8 mouse cellular contexts compared by ENCODE assay signal in the genomic region with DNA sequence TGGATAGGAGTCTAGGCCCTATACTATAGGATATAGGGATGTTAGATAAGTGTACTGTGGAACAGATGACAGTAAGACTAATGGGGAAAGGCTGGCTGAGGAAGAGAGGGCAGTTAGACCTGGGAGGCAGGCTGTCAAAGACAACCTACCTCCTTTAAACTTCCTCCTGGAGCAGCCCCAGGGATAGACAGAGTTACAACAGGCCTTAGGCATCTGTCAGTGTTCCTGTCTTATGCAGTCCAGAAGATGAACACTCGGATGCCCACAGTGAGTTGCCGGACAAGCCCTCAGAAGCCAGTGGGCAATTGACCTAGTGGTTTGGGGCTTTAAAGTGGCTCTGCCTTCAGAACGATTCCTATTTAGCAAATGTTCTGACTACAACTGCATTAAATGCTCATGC. TPM values are rescaled to one million over a fixed set of nuclear protein-coding genes. Genes with fewer than 3 reads are reported as not detected.
DNase-seq lines count a peak whose midpoint lies in the region; ATAC-seq and TF ChIP-seq lines count a peak whose summit lies in the region.

No protein-coding gene starts in this region.

- peak overlapping the region; percentile 50 for H3K4me3 ChIP-seq in heart, embryonic 16.5 days (ENCODE audit: low read length)
- H3K4me3 ChIP-seq in heart, adult 2 months: no peak overlapping the region
- no peak overlapping the region for H3K4me3 ChIP-seq in embryonic facial prominence, embryonic 11.5 days (ENCODE audit: low read depth, low read length)
- peak overlapping the region; percentile 40 for H3K4me3 ChIP-seq in midbrain, embryonic 14.5 days (replicated peaks; ENCODE audit: low read depth, low read length)

- peak overlapping the region; percentile 61 for H3K4me2 ChIP-seq in heart, embryonic 16.5 days (ENCODE audit: low read depth, low read length)
- peak overlapping the region; percentile 16; the same call in 1 of the 2 replicates for H3K4me2 ChIP-seq in embryonic facial prominence, embryonic 11.5 days (ENCODE audit: low read depth, low read length)
- peak overlapping the region; percentile 53 for H3K4me2 ChIP-seq in midbrain, embryonic 14.5 days (ENCODE audit: low read length)

- no peaks in the 10 kb centered on the region for H3K36me3 ChIP-seq in heart, embryonic 16.5 days (ENCODE audit: control insufficient read depth, insufficient read depth)
- no peaks in the 10 kb centered on the region for H3K36me3 ChIP-seq in heart, adult 2 months (ENCODE audit: control insufficient read depth, insufficient read depth, low read length)
- no peaks in the 10 kb centered on the region for H3K36me3 ChIP-seq in embryonic facial prominence, embryonic 11.5 days (replicated peaks; ENCODE audit: control insufficient read depth, insufficient read depth, low read depth, low read length)
- H3K36me3 ChIP-seq in midbrain, embryonic 14.5 days (ENCODE audit: control insufficient read depth, insufficient read depth, low read length): no peaks in the 10 kb centered on the region

- H3K9me3 ChIP-seq in heart, embryonic 16.5 days (replicated peaks; ENCODE audit: control insufficient read depth, low read length): no peaks in the 10 kb centered on the region
- H3K9me3 ChIP-seq in embryonic facial prominence, embryonic 11.5 days (replicated peaks; ENCODE audit: control insufficient read depth, low read length): no peaks in the 10 kb centered on the region
- no peaks in the 10 kb centered on the region for H3K9me3 ChIP-seq in midbrain, embryonic 14.5 days (ENCODE audit: control insufficient read depth, low read length)

- no peak for TF ChIP-seq EP300 in heart, adult 2 months (IDR thresholded peaks at IDR 0.05; ENCODE audit: insufficient read depth, low read depth, low read length)

- TF ChIP-seq POLR2A in heart, adult 2 months (IDR thresholded peaks at IDR 0.05; ENCODE audit: insufficient read depth, low read depth, low read length): no peak

- H3K79me2 ChIP-seq in heart, adult 2 months (replicated peaks; ENCODE audit: control insufficient read depth, insufficient read depth, low read length): no peaks in the 10 kb centered on the region

- 34% methylated on average over 3 of the region's 3 CpGs for WGBS in heart, embryonic 16.5 days
- 52% methylated on average over 3 of the region's 3 CpGs for WGBS in heart, adult 2 months
- WGBS in embryonic facial prominence, embryonic 11.5 days: 39% methylated on average over 3 of the region's 3 CpGs
- WGBS in midbrain, embryonic 14.5 days: 40% methylated on average over 3 of the region's 3 CpGs

- intact Hi-C loops in heart, adult 2 months (cut with DNase I): no loop called here

- no peak for ATAC-seq in heart, embryonic 16.5 days (replicated peaks; ENCODE audit: extremely low read depth, insufficient read depth, low FRiP score)
- ATAC-seq in embryonic facial prominence, embryonic 11.5 days (replicated peaks; ENCODE audit: insufficient number of reproducible peaks, low FRiP score, low TSS enrichment, low read depth): no peak
- ATAC-seq in inflammation-experienced regulatory T-cells, adult 6 months: peak; percentile 3
- 0 out of 2 replicates have a peak, but pooled peaks have one; percentile 11 for ATAC-seq in midbrain, embryonic 14.5 days (ENCODE audit: low FRiP score, low TSS enrichment)

- peaks cover 2% of the 10 kb centered on the region; the same call in 1 of the 2 replicates for H3K4me1 ChIP-seq in heart, embryonic 16.5 days (ENCODE audit: control insufficient read depth, insufficient read depth, low read length)
- no peaks in the 10 kb centered on the region; the same call in 1 of the 2 replicates for H3K4me1 ChIP-seq in heart, adult 2 months (ENCODE audit: control insufficient read depth, insufficient read depth, low read length)
- H3K4me1 ChIP-seq in embryonic facial prominence, embryonic 11.5 days (ENCODE audit: control insufficient read depth, insufficient read depth, low read length): no peaks in the 10 kb centered on the region
- 0 out of 2 replicates have a peak, but pooled peaks cover 2% of the 10 kb centered on the region for H3K4me1 ChIP-seq in midbrain, embryonic 14.5 days (ENCODE audit: control insufficient read depth, insufficient read depth, low read length)

- no peak for TF ChIP-seq CTCF in heart, adult 2 months (IDR thresholded peaks at IDR 0.05)

- H3K27ac ChIP-seq in heart, embryonic 16.5 days (ENCODE audit: low read length): no peak overlapping the region
- H3K27ac ChIP-seq in heart, adult 2 months: no peak overlapping the region
- 0 out of 2 replicates have a peak overlapping the region, but pooled peaks have one; percentile 47 for H3K27ac ChIP-seq in embryonic facial prominence, embryonic 11.5 days (replicated peaks; ENCODE audit: low read depth, low read length)
- H3K27ac ChIP-seq in midbrain, embryonic 14.5 days (replicated peaks; ENCODE audit: low read depth, low read length): peak overlapping the region; percentile 94

- H3K27me3 ChIP-seq in heart, embryonic 16.5 days (ENCODE audit: control insufficient read depth, insufficient read depth, low read length): no peaks in the 10 kb centered on the region
- H3K27me3 ChIP-seq in heart, adult 2 months (ENCODE audit: control insufficient read depth, insufficient read depth, low read length): no peaks in the 10 kb centered on the region
- no peaks in the 10 kb centered on the region for H3K27me3 ChIP-seq in embryonic facial prominence, embryonic 11.5 days (ENCODE audit: control insufficient read depth, insufficient read depth, low read length)
- no peaks in the 10 kb centered on the region for H3K27me3 ChIP-seq in midbrain, embryonic 14.5 days (ENCODE audit: control insufficient read depth, insufficient read depth, low read length)

- no peak for DNase-seq in heart, adult 2 months
- no peak for DNase-seq in embryonic facial prominence, embryonic 11.5 days (ENCODE audit: low spot score)
- DNase-seq in midbrain, embryonic 14.5 days: no peak
- no peak for DNase-seq in gastrocnemius, postnatal 4 days (ENCODE audit: low spot score in 2 of 2)
- no peak for DNase-seq in thymus, postnatal 0 days (ENCODE audit: low spot score)
- DNase-seq in thymus, postnatal 4 days: no peak

- H3K9ac ChIP-seq in heart, embryonic 16.5 days (ENCODE audit: low read length): no peak overlapping the region
- no peak overlapping the region for H3K9ac ChIP-seq in heart, adult 2 months (ENCODE audit: low read depth, low read length)
- H3K9ac ChIP-seq in embryonic facial prominence, embryonic 11.5 days (replicated peaks; ENCODE audit: low read length): no peak overlapping the region
- H3K9ac ChIP-seq in midbrain, embryonic 14.5 days (replicated peaks; ENCODE audit: low read length): no peak overlapping the region

RNA-seq across cellular contexts. Expression of a gene that starts 19.8 kb away (rescaled TPM):
- 0.50 and 0.72 TPM in 2 replicates for polyA plus RNA-seq in heart, embryonic 16.5 days (2015; fragmentation: Nextera tagmentation; extraction: Ambion mirVana)
- total RNA-seq in heart, adult 2 months (2021): under 1 TPM; 0.05 to 0.25 TPM
- 0.16 and 0.18 TPM in 2 replicates for polyA plus RNA-seq in heart, adult 2 months (2012; rRNA removed)
- polyA plus RNA-seq in embryonic facial prominence, embryonic 11.5 days (2014; fragmentation: Nextera tagmentation; extraction: Ambion mirVana): 6.1 and 7.0 TPM in 2 replicates
- 1 to 10 TPM; 1.4 to 3.2 (median 1.5) TPM for polyA plus RNA-seq in inflammation-experienced regulatory T-cells, adult 6 months (2017; shearing (Covaris generic))
- 15.5 and 19.3 TPM in 2 replicates for polyA plus RNA-seq in midbrain, embryonic 14.5 days (2014; fragmentation: Nextera tagmentation; extraction: Ambion mirVana)
- total RNA-seq in gastrocnemius, postnatal 4 days (2021): 1 to 10 TPM; 1.7 to 1.8 TPM
- 0.14 and 0.29 TPM in 2 replicates for polyA plus RNA-seq in thymus, postnatal 0 days (2015; fragmentation: Nextera tagmentation; extraction: Ambion mirVana)

RNA-seq across cellular contexts. Expression of a gene that starts 42.5 kb away (rescaled TPM):
- 10.5 and 11.6 TPM in 2 replicates for polyA plus RNA-seq in heart, embryonic 16.5 days (2015; fragmentation: Nextera tagmentation; extraction: Ambion mirVana)
- 1 to 10 TPM; 4.0 to 6.0 TPM for total RNA-seq in heart, adult 2 months (2021)
- polyA plus RNA-seq in heart, adult 2 months (2012; rRNA removed): 0.43 and 0.91 TPM in 2 replicates
- polyA plus RNA-seq in embryonic facial prominence, embryonic 11.5 days (2014; fragmentation: Nextera tagmentation; extraction: Ambion mirVana): 21.4 and 22.6 TPM in 2 replicates
- polyA plus RNA-seq in inflammation-experienced regulatory T-cells, adult 6 months (2017; shearing (Covaris generic)): 10 to 100 TPM in 1 of 3 experiments, 1 to 10 TPM in 2; 7.4 to 27.6 (median 7.7) TPM
- 5.0 and 6.4 TPM in 2 replicates for polyA plus RNA-seq in midbrain, embryonic 14.5 days (2014; fragmentation: Nextera tagmentation; extraction: Ambion mirVana)
- total RNA-seq in gastrocnemius, postnatal 4 days (2021): 10 to 100 TPM; 14.1 to 15.9 TPM
- 15.9 and 17.4 TPM in 2 replicates for polyA plus RNA-seq in thymus, postnatal 0 days (2015; fragmentation: Nextera tagmentation; extraction: Ambion mirVana)

Comparison
In these comparisons a context has a peak if more than half of its experiments do, and no peak if none do; other contexts are left out.
1. H3K4me3 ChIP-seq: peak in heart, embryonic 16.5 days (single experiment) and midbrain, embryonic 14.5 days (single experiment); none in heart, adult 2 months (single experiment) and embryonic facial prominence, embryonic 11.5 days (single experiment).
2. ATAC-seq: peak in inflammation-experienced regulatory T-cells, adult 6 months (single experiment) and midbrain, embryonic 14.5 days (single experiment); none in heart, embryonic 16.5 days (single experiment) and embryonic facial prominence, embryonic 11.5 days (single experiment).
3. H3K27ac ChIP-seq: peak in embryonic facial prominence, embryonic 11.5 days (single experiment) and midbrain, embryonic 14.5 days (single experiment); none in heart, embryonic 16.5 days (single experiment) and heart, adult 2 months (single experiment).
4. Peak in every context shown above with its lines, with median percentiles within 50 percentile points of each other: H3K4me2 ChIP-seq.